Mouse (Mus musculus): Measurements from ENCODE around the gene Tmed11. TPM values are rescaled to one million over a fixed set of nuclear protein-coding genes. Genes with fewer than 3 reads are reported as not detected.

Gene Tmed11
- polyA plus RNA-seq, 1 experiment from 2014 or later: not detected

Other genes with a start within 250 kb of the Tmed11 start
- 10.6 and 11.7 TPM in 2 replicates for gene Cplx1, start 245.3 kb downstream of the Tmed11 start, polyA plus RNA-seq (2014; fragmentation: Nextera tagmentation; extraction: Ambion mirVana)
- gene Gak, start 165.6 kb downstream of the Tmed11 start, polyA plus RNA-seq (2014; fragmentation: Nextera tagmentation; extraction: Ambion mirVana): 46.2 and 48.6 TPM in 2 replicates
- gene Tmem175, start 165.6 kb downstream of the Tmed11 start, polyA plus RNA-seq (2014; fragmentation: Nextera tagmentation; extraction: Ambion mirVana): 31.0 and 40.1 TPM in 2 replicates
- 13.6 and 14.5 TPM in 2 replicates for gene Idua, start 135.0 kb downstream of the Tmed11 start, polyA plus RNA-seq (2014; fragmentation: Nextera tagmentation; extraction: Ambion mirVana)
- gene Dgkq, start 125.7 kb downstream of the Tmed11 start, polyA plus RNA-seq (2014; fragmentation: Nextera tagmentation; extraction: Ambion mirVana): 9.6 and 9.8 TPM in 2 replicates
- gene Slc26a1, start 119.8 kb downstream of the Tmed11 start, polyA plus RNA-seq (2014; fragmentation: Nextera tagmentation; extraction: Ambion mirVana): 1.2 and 1.6 TPM in 2 replicates
- 42.3 and 45.1 TPM in 2 replicates for gene Fgfrl1, start 103.0 kb downstream of the Tmed11 start, polyA plus RNA-seq (2014; fragmentation: Nextera tagmentation; extraction: Ambion mirVana)
- gene Rnf212, start 20.4 kb downstream of the Tmed11 start, polyA plus RNA-seq (2014; fragmentation: Nextera tagmentation; extraction: Ambion mirVana): not detected in 2 replicates
- gene Vmn2r8, start 13.5 kb upstream of the Tmed11 start, polyA plus RNA-seq (2014; fragmentation: Nextera tagmentation; extraction: Ambion mirVana): not detected in 2 replicates
- gene Vmn2r9, start 57.2 kb upstream of the Tmed11 start, polyA plus RNA-seq (2014; fragmentation: Nextera tagmentation; extraction: Ambion mirVana): not detected in 2 replicates
- gene Vmn2r10, start 211.2 kb upstream of the Tmed11 start, polyA plus RNA-seq (2014; fragmentation: Nextera tagmentation; extraction: Ambion mirVana): not detected in 2 replicates